Mouse (Mus musculus) CH12.LX (cell line): ENCODE measurements around the gene Sf3b3. TPM values are rescaled to one million over a fixed set of nuclear protein-coding genes. Genes with fewer than 3 reads are reported as not detected.

Source experiments
- DNase-seq: peaks from one replicate; pipeline ENCODE4 v3.0.0-alpha.2; 2013; ENCODE audit errors: extremely low read depth
- H3K27ac ChIP-seq: 2 replicates; pipeline ENCODE4 v1.5.1; 2012; ENCODE audit warnings: low read depth, mild to moderate bottlenecking, control low read depth, moderate library complexity; ENCODE audit not compliant: insufficient read depth
- H3K27me3 ChIP-seq: replicated peaks from 2 replicates; pipeline ENCODE3; 2012; ENCODE audit warnings: inconsistent platforms
- H3K36me3 ChIP-seq, 2 experiments: replicated peaks in 1 of 2; 2 replicates each; pipeline versions ENCODE3 to v1.6.1; 2012; ENCODE audit warnings: inconsistent platforms in 1 of 2, low read length in 1 of 2, mild to moderate bottlenecking in 1 of 2, mixed read lengths in 1 of 2, moderate library complexity in 1 of 2; ENCODE audit not compliant: control insufficient read depth in 1 of 2, insufficient read depth in 1 of 2
- H3K4me1 ChIP-seq, 2 experiments: 2 replicates each; pipeline ENCODE4 v1.6.1; 2012; ENCODE audit warnings: inconsistent platforms in 1 of 2, moderate library complexity in 1 of 2; ENCODE audit not compliant: insufficient read depth in 2 of 2, control insufficient read depth in 1 of 2
- H3K4me2 ChIP-seq: 2 replicates; pipeline ENCODE4 v1.6.1; 2012; ENCODE audit warnings: low read depth, mild to moderate bottlenecking, control low read depth; ENCODE audit not compliant: poor library complexity, insufficient read depth, severe bottlenecking
- H3K4me3 ChIP-seq, 3 experiments: fragments of 150-350 bp in 1 of 3; sonication (generic) in 1 of 3; replicated peaks in 1 of 3; 2 replicates each; pipeline versions ENCODE3 to v1.5.1; 2011 to 2012; ENCODE audit warnings: low read depth in 2 of 3, low read length in 2 of 3, mild to moderate bottlenecking in 2 of 3, moderate library complexity in 2 of 3, control low read depth in 1 of 3, improper control_type of control experiment in 1 of 3, inconsistent platforms in 1 of 3, mixed read lengths in 1 of 3; ENCODE audit not compliant: poor library complexity in 1 of 3
- H3K79me2 ChIP-seq: replicated peaks from 2 replicates; pipeline ENCODE4 v1.6.1; 2012; ENCODE audit warnings: mild to moderate bottlenecking, moderate library complexity; ENCODE audit not compliant: control insufficient read depth, poor library complexity, insufficient read depth, severe bottlenecking; ENCODE audit errors: extremely low read depth
- H3K9ac ChIP-seq: 2 replicates; pipeline ENCODE4 v1.6.1; 2012; ENCODE audit warnings: low read depth, mild to moderate bottlenecking, control low read depth, moderate library complexity; ENCODE audit not compliant: insufficient read depth
- H3K9me3 ChIP-seq: replicated peaks from 2 replicates; pipeline ENCODE3; 2012; ENCODE audit warnings: low read length, inconsistent platforms, mixed read lengths
- BHLHE40 ChIP-seq: IDR thresholded peaks from 2 replicates; pipeline ENCODE4 v1.6.1; 2011; ENCODE audit warnings: mild to moderate bottlenecking, low read depth, low read length, improper control_type of control experiment
- CHD1 ChIP-seq: IDR thresholded peaks from 2 replicates; pipeline ENCODE4 v1.6.1; 2012; ENCODE audit warnings: low read depth, low read length, improper control_type of control experiment, inconsistent platforms
- CHD2 ChIP-seq: IDR thresholded peaks from 2 replicates; pipeline ENCODE4 v1.6.1; 2011; ENCODE audit warnings: low read length, improper control_type of control experiment
- E2F4 ChIP-seq: IDR thresholded peaks from 2 replicates; pipeline ENCODE4 v1.6.1; 2011; ENCODE audit warnings: low read depth, low read length, improper control_type of control experiment; ENCODE audit not compliant: insufficient replicate concordance
- EP300 ChIP-seq: IDR thresholded peaks from 2 replicates; pipeline ENCODE4 v1.6.1; 2011; ENCODE audit warnings: low read length, improper control_type of control experiment
- GABPA ChIP-seq: IDR thresholded peaks from 2 replicates; pipeline ENCODE4 v1.6.1; 2012; ENCODE audit warnings: low read depth, low read length, improper control_type of control experiment, inconsistent platforms; ENCODE audit not compliant: insufficient replicate concordance
- HCFC1 ChIP-seq: IDR thresholded peaks from 2 replicates; pipeline ENCODE4 v1.6.1; 2012; ENCODE audit warnings: low read depth, mild to moderate bottlenecking, inconsistent platforms, low read length, improper control_type of control experiment
- IRF4 ChIP-seq: IDR thresholded peaks from 2 replicates; pipeline ENCODE4 v1.6.1; 2014; ENCODE audit warnings: low read depth, mild to moderate bottlenecking, inconsistent platforms, low read length, improper control_type of control experiment
- JUN ChIP-seq: IDR thresholded peaks from 2 replicates; pipeline ENCODE4 v1.6.1; 2011; ENCODE audit warnings: low read depth, mild to moderate bottlenecking, low read length, improper control_type of control experiment, moderate library complexity; ENCODE audit not compliant: insufficient read depth
- JUND ChIP-seq: conservative IDR thresholded peaks from 2 replicates; pipeline ENCODE4 v1.6.1; 2011; ENCODE audit warnings: low read depth, low read length, improper control_type of control experiment
- MAX ChIP-seq: IDR thresholded peaks from 2 replicates; pipeline ENCODE4 v1.6.1; 2011; ENCODE audit warnings: low read length, improper control_type of control experiment
- MEF2A ChIP-seq: IDR thresholded peaks from 2 replicates; pipeline ENCODE4 v1.6.1; 2014; ENCODE audit warnings: low read depth, mild to moderate bottlenecking, inconsistent platforms, low read length, improper control_type of control experiment, borderline replicate concordance
- MXI1 ChIP-seq: IDR thresholded peaks from 2 replicates; pipeline ENCODE4 v1.6.1; 2011; ENCODE audit warnings: mild to moderate bottlenecking, low read depth, low read length, improper control_type of control experiment
- MYC ChIP-seq: IDR thresholded peaks from 2 replicates; pipeline ENCODE4 v1.6.1; 2011; ENCODE audit warnings: low read depth, mild to moderate bottlenecking, improper control_type of control experiment, low read length
- PAX5 ChIP-seq: IDR thresholded peaks from 2 replicates; pipeline ENCODE4 v1.6.1; 2012; ENCODE audit warnings: low read length, inconsistent platforms, mixed read lengths
- POLR2A ChIP-seq: IDR thresholded peaks from 2 replicates; pipeline ENCODE4 v1.6.1; 2011; ENCODE audit warnings: low read depth, mild to moderate bottlenecking, improper control_type of control experiment, low read length
- POLR2AphosphoS2 ChIP-seq: IDR thresholded peaks from 2 replicates; pipeline ENCODE4 v1.6.1; 2011; ENCODE audit warnings: low read depth, low read length, improper control_type of control experiment
- RCOR1 ChIP-seq: conservative IDR thresholded peaks from 2 replicates; pipeline ENCODE4 v1.6.1; 2012; ENCODE audit warnings: low read depth, mild to moderate bottlenecking, inconsistent platforms, low read length, improper control_type of control experiment
- SMC3 ChIP-seq: IDR thresholded peaks from 2 replicates; pipeline ENCODE4 v1.6.1; 2011; ENCODE audit warnings: low read depth, low read length, improper control_type of control experiment
- TBP ChIP-seq: conservative IDR thresholded peaks from 2 replicates; pipeline ENCODE4 v1.6.1; 2011; ENCODE audit warnings: low read depth, low read length, improper control_type of control experiment
- TCF12 ChIP-seq: IDR thresholded peaks from 2 replicates; pipeline ENCODE4 v1.6.1; 2014; ENCODE audit warnings: low read depth, mild to moderate bottlenecking, inconsistent platforms, low read length, improper control_type of control experiment
- UBTF ChIP-seq: IDR thresholded peaks from 2 replicates; pipeline ENCODE4 v1.6.1; 2012; ENCODE audit warnings: low read depth, mild to moderate bottlenecking, inconsistent platforms, low read length, improper control_type of control experiment, moderate library complexity
- USF2 ChIP-seq: conservative IDR thresholded peaks from 2 replicates; pipeline ENCODE4 v1.6.1; 2011; ENCODE audit warnings: low read depth, low read length, improper control_type of control experiment
- ZC3H11A ChIP-seq: IDR thresholded peaks from 2 replicates; pipeline ENCODE4 v1.6.1; 2012; ENCODE audit warnings: low read depth, mild to moderate bottlenecking, inconsistent platforms, low read length, improper control_type of control experiment
- ZKSCAN1 ChIP-seq: IDR thresholded peaks from 2 replicates; pipeline ENCODE4 v1.6.1; 2012; ENCODE audit warnings: low read depth, inconsistent platforms, low read length, improper control_type of control experiment, borderline replicate concordance
- ZMIZ1 ChIP-seq: IDR thresholded peaks from 2 replicates; pipeline ENCODE4 v1.6.1; 2012; ENCODE audit warnings: low read depth, mild to moderate bottlenecking, inconsistent platforms, low read length, improper control_type of control experiment
- dilution Hi-C: fragments of 300-500 bp; cut with MboI; formaldehyde crosslinking; loops from 2 replicates; pipeline ENCODE4 v1.14.3; 2020; ENCODE audit warnings: low sequenced_read_pairs; ENCODE audit not compliant: extremely low pct_unique_long_range_greater_than_20kb, extremely low pct_ligation_motif_present
- in situ Hi-C: fragments of 300-500 bp; cut with MboI; formaldehyde crosslinking; loops from 3 replicates; pipeline ENCODE4 v1.14.3; 2019; ENCODE audit warnings: low sequenced_read_pairs, low pct_ligation_motif_present, low pct_unique_long_range_greater_than_20kb, mixed read lengths
- polyA plus RNA-seq: library from polyadenylated mRNA; unstranded; fragments of >175 nt; gene quantifications from 2 replicates; pipeline ENCODE4 v1.2.1, GENCODE M21; 2012; ENCODE audit warnings: low read depth; ENCODE audit not compliant: insufficient read length
- total RNA-seq, 2 experiments: library from RNA; depleted of rRNA; stranded (reverse); fragments of 300-350 nt in 1 of 2; fragments of >200 nt in 1 of 2; gene quantifications; 2 replicates each; pipeline ENCODE4 v1.2.3; 2012 to 2014

Gene Sf3b3
- total and polyA plus RNA-seq, 3 experiments = 136 to 213 (median 137) TPM

GRCm38 (mm10) chr8:110793511-110793910 lies 53.1 kb downstream of the Sf3b3 start:
- Histone ChIP-seq H3K9me3 (peaks cover 11% of the 10 kb centered on the region), H3K27me3 (no peaks in the 10 kb centered on the region), H3K79me2 (no peaks in the 10 kb centered on the region), H3K4me2 (no peak overlapping the region), H3K27ac (no peak overlapping the region), H3K36me3 (no peaks in the 10 kb centered on the region), H3K9ac (no peak overlapping the region), H3K4me1 (peaks cover 0 to 3% of the 10 kb centered on the region in 2 experiments; a peak in 2 of 4 replicates), H3K4me3 (no peak overlapping the region)
- no peak for DNase-seq
- dilution Hi-C loops (no loop called here), in situ Hi-C loops (no loop called here)
- TF ChIP-seq JUN = no peak
- no peak for TF ChIP-seq HCFC1
- TF ChIP-seq MXI1 = no peak
- no peak for TF ChIP-seq MEF2A
- TF ChIP-seq CHD2 = no peak
- no peak for TF ChIP-seq ZMIZ1
- TF ChIP-seq E2F4 = no peak
- no peak for TF ChIP-seq POLR2A
- no peak for TF ChIP-seq JUND
- no peak for TF ChIP-seq BHLHE40
- no peak for TF ChIP-seq MYC
- TF ChIP-seq SMC3 = no peak
- no peak for TF ChIP-seq TBP
- TF ChIP-seq IRF4 = no peak
- TF ChIP-seq MAX = no peak
- TF ChIP-seq ZC3H11A = no peak
- TF ChIP-seq USF2 = no peak
- no peak for TF ChIP-seq EP300
- TF ChIP-seq PAX5 = no peak

GRCm38 (mm10) chr8:110792574-110793200 lies 53.9 kb downstream of the Sf3b3 start:
- Histone ChIP-seq H3K4me2 (no peak overlapping the region), H3K4me1 (peaks cover 0 to 3% of the 10 kb centered on the region in 2 experiments; a peak in 2 of 4 replicates), H3K4me3 (no peak overlapping the region), H3K36me3 (no peaks in the 10 kb centered on the region), H3K27ac (no peak overlapping the region), H3K27me3 (no peaks in the 10 kb centered on the region), H3K9ac (no peak overlapping the region), H3K79me2 (no peaks in the 10 kb centered on the region), H3K9me3 (peaks cover 11% of the 10 kb centered on the region)
- no peak for DNase-seq
- dilution Hi-C loops (no loop called here), in situ Hi-C loops (no loop called here)
- TF ChIP-seq UBTF (no peak), MYC (no peak), ZC3H11A (no peak), CHD1 (no peak), POLR2AphosphoS2 (no peak), PAX5 (no peak), MEF2A (no peak), CHD2 (no peak), GABPA (no peak), SMC3 (no peak), IRF4 (no peak), TCF12 (no peak), MAX (no peak), ZKSCAN1 (no peak), RCOR1 (no peak)
